35 mouse cellular contexts compared by ENCODE assay signal in the genomic region with DNA sequence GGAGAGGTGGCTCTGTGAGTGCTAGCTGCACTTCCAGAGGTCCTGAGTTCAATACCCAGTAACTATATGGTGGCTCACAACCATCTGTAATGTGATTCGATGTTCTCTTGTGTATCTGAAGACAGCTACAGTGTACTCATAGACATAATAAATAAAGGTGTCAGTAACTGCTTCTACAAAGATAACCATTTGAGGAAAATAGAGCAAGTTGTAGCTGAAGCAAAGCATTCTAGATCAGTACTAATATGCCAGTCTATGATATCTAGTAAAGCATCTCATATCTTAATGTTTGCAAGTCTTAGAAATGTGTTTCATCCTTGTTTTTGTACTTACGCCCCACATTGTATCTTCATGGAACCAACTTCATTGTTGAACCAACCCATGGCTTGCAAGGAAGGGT. TPM values are rescaled to one million over a fixed set of nuclear protein-coding genes. Genes with fewer than 3 reads are reported as not detected.
"Had no signal": no experiment of that assay in that cellular context is flagged by ENCODE, and none has a peak within 500 bp of the region (broad histone marks: within the 10 kb centered on the region; RNA-seq: fewer than 3 reads in every experiment).

No protein-coding gene starts in this region.

- ATAC-seq: forebrain, embryonic 13.5 days; forebrain, embryonic 14.5 days; forebrain, embryonic 15.5 days; forebrain, embryonic 16.5 days; forebrain, postnatal 0 days had no signal

- H3K4me3 ChIP-seq: embryonic facial prominence, embryonic 10.5 days; embryonic facial prominence, embryonic 12.5 days; embryonic facial prominence, embryonic 13.5 days; embryonic facial prominence, embryonic 15.5 days; erythroblast, embryonic 14.5 days; forebrain, embryonic 10.5 days; forebrain, embryonic 12.5 days; forebrain, embryonic 13.5 days; forebrain, embryonic 15.5 days; gastrocnemius, adult 2 months; heart, adult 2 months; heart, embryonic 10.5 days had no signal

- H3K36me3 ChIP-seq: embryonic facial prominence, embryonic 12.5 days; embryonic facial prominence, embryonic 13.5 days; embryonic facial prominence, embryonic 15.5 days; forebrain, embryonic 12.5 days; forebrain, embryonic 15.5 days had no signal

- H3K27me3 ChIP-seq: embryonic facial prominence, embryonic 12.5 days; embryonic facial prominence, embryonic 13.5 days; embryonic facial prominence, embryonic 15.5 days; forebrain, embryonic 12.5 days; forebrain, embryonic 13.5 days; forebrain, embryonic 15.5 days had no signal

- DNase-seq: cerebellum, adult 9-10 months; cerebellum, adult 9-11 months; cerebellum, postnatal 10 days; cerebellum, postnatal 14 days; cerebellum, postnatal 25 days; cerebellum, postnatal 36 days; embryo, embryonic 11 days; forebrain, postnatal 0 days; gastrocnemius, adult 2 months; gastrocnemius, postnatal 10 days; gastrocnemius, postnatal 14 days; gastrocnemius, postnatal 25 days; gastrocnemius, postnatal 36 days; heart, adult 18-20 months; heart, adult 2 months had no signal

- H3K9ac ChIP-seq: embryonic facial prominence, embryonic 12.5 days; embryonic facial prominence, embryonic 13.5 days; embryonic facial prominence, embryonic 15.5 days; forebrain, embryonic 12.5 days; forebrain, embryonic 13.5 days; forebrain, embryonic 15.5 days; forebrain, postnatal 0 days had no signal

- H3K9me3 ChIP-seq: embryonic facial prominence, embryonic 10.5 days; embryonic facial prominence, embryonic 12.5 days; embryonic facial prominence, embryonic 13.5 days; embryonic facial prominence, embryonic 15.5 days; forebrain, embryonic 10.5 days; forebrain, embryonic 12.5 days; forebrain, embryonic 13.5 days; forebrain, embryonic 15.5 days; heart, embryonic 10.5 days had no signal

- H3K4me2 ChIP-seq: embryonic facial prominence, embryonic 12.5 days; embryonic facial prominence, embryonic 13.5 days; embryonic facial prominence, embryonic 15.5 days; forebrain, embryonic 12.5 days; forebrain, embryonic 13.5 days; forebrain, embryonic 15.5 days; heart, embryonic 11.5 days had no signal

- H3K4me1 ChIP-seq: embryonic facial prominence, embryonic 10.5 days; embryonic facial prominence, embryonic 12.5 days; embryonic facial prominence, embryonic 13.5 days; embryonic facial prominence, embryonic 15.5 days; forebrain, embryonic 10.5 days; forebrain, embryonic 12.5 days; forebrain, embryonic 13.5 days; forebrain, embryonic 15.5 days; heart, embryonic 10.5 days had no signal

- H3K27ac ChIP-seq: embryonic facial prominence, embryonic 10.5 days; embryonic facial prominence, embryonic 12.5 days; embryonic facial prominence, embryonic 13.5 days; embryonic facial prominence, embryonic 15.5 days; forebrain, embryonic 10.5 days; forebrain, embryonic 12.5 days; forebrain, embryonic 13.5 days; forebrain, embryonic 15.5 days; gastrocnemius, adult 2 months; heart, adult 2 months; heart, embryonic 10.5 days had no signal

RNA-seq across cellular contexts. Expression of a gene that starts 6.0 kb away (rescaled TPM):
- total RNA-seq: common myeloid progenitor, adult 5-6 weeks; gastrocnemius, adult 18-20 months; gastrocnemius, adult 2 months; gastrocnemius, adult 8-10 months; gastrocnemius, postnatal 10 days; gastrocnemius, postnatal 14 days; gastrocnemius, postnatal 25 days; gastrocnemius, postnatal 36 days; gastrocnemius, postnatal 4 days; heart, adult 18-20 months; heart, adult 2 months had no signal
- polyA plus RNA-seq: cortical plate, adult 2 months; embryonic facial prominence, embryonic 13.5 days; embryonic facial prominence, embryonic 14.5 days; erythroblast, embryonic 14.5 days; gonadal fat pad, adult 2 months; heart, adult 2 months; heart, embryonic 10.5 days; heart, embryonic 11.5 days had no signal
